Comparison of ENCODE assay signal across 9 mouse cellular contexts in genomic region chr2:73038290-73038732, GRCm38 (mm10). TPM values are rescaled to one million over a fixed set of nuclear protein-coding genes. Genes with fewer than 3 reads are reported as not detected.
A peak's percentile ranks its signal among the peaks of the same experiment; 100 is the strongest.
DNase-seq lines count a peak whose midpoint lies in the region; ATAC-seq and TF ChIP-seq lines count a peak whose summit lies in the region.
"Had no signal": no experiment of that assay in that cellular context is flagged by ENCODE, and none has a peak within 500 bp of the region (broad histone marks: within the 10 kb centered on the region; RNA-seq: fewer than 3 reads in every experiment).

No protein-coding gene starts in this region.

- WGBS in cerebellum, adult 2 months = 24% methylated on average over 16 of the region's 16 CpGs
- WGBS in forebrain, embryonic 13.5 days = 17% methylated on average over 16 of the region's 16 CpGs
- WGBS in lung, adult 2 months = 13% methylated on average over 16 of the region's 16 CpGs
- WGBS in neural tube, embryonic 15.5 days = 22% methylated on average over 15 of the region's 16 CpGs

- DNase-seq in cerebellum, postnatal 10 days = peak; percentile 14 to 20
- no peak for DNase-seq in cerebellum, adult 2 months
- peak; percentile 32 for DNase-seq in lung, adult 2 months
- no peak for DNase-seq in layer of hippocampus, adult 9-11 months

- H3K4me1 ChIP-seq in cerebellum, adult 2 months (ENCODE audit: control insufficient read depth, insufficient read depth, low read length) = no peaks in the 10 kb centered on the region
- H3K4me1 ChIP-seq in forebrain, embryonic 13.5 days = peaks cover 8% of the 10 kb centered on the region; the same call in 1 of the 2 replicates
- 0 out of 2 replicates have a peak, but pooled peaks cover 2% of the 10 kb centered on the region for H3K4me1 ChIP-seq in lung, adult 2 months (ENCODE audit: control insufficient read depth, insufficient read depth, low read length)
- 0 out of 2 replicates have a peak, but pooled peaks cover 6% of the 10 kb centered on the region for H3K4me1 ChIP-seq in neural tube, embryonic 15.5 days

- no peak for TF ChIP-seq POLR2A in cerebellum, adult 2 months (IDR thresholded peaks at IDR 0.05; ENCODE audit: borderline replicate concordance, insufficient read depth, low read length)
- TF ChIP-seq POLR2A in lung, adult 2 months (IDR thresholded peaks at IDR 0.05; ENCODE audit: borderline replicate concordance, extremely low read depth, low read depth, low read length) = no peak; the same call in 1 of the 2 replicates

- H3K9ac ChIP-seq in forebrain, embryonic 13.5 days = no peak overlapping the region
- no peak overlapping the region for H3K9ac ChIP-seq in neural tube, embryonic 15.5 days (replicated peaks)

- H3K27ac ChIP-seq in cerebellum, adult 2 months (ENCODE audit: insufficient read depth, low read length) = no peak overlapping the region
- H3K27ac ChIP-seq in forebrain, embryonic 13.5 days = no peak overlapping the region
- H3K27ac ChIP-seq in neural tube, embryonic 15.5 days (replicated peaks) = no peak overlapping the region

- peak overlapping the region; percentile 43 for H3K4me2 ChIP-seq in forebrain, embryonic 13.5 days
- H3K4me2 ChIP-seq in neural tube, embryonic 15.5 days = peak overlapping the region; percentile 49

- no peaks in the 10 kb centered on the region for H3K36me3 ChIP-seq in forebrain, embryonic 13.5 days (ENCODE audit: poor library complexity, severe bottlenecking)
- no peaks in the 10 kb centered on the region for H3K36me3 ChIP-seq in neural tube, embryonic 15.5 days

- H3K27me3 ChIP-seq in cerebellum, adult 2 months (ENCODE audit: control insufficient read depth, insufficient read depth, low read length) = no peaks in the 10 kb centered on the region
- H3K27me3 ChIP-seq in forebrain, embryonic 13.5 days = peaks cover 8% of the 10 kb centered on the region; the same call in 1 of the 2 replicates
- no peaks in the 10 kb centered on the region for H3K27me3 ChIP-seq in neural tube, embryonic 15.5 days (replicated peaks)

- no peaks in the 10 kb centered on the region for H3K9me3 ChIP-seq in forebrain, embryonic 13.5 days (replicated peaks)
- H3K9me3 ChIP-seq in neural tube, embryonic 15.5 days (replicated peaks) = no peaks in the 10 kb centered on the region

- H3K4me3 ChIP-seq in cerebellum, adult 2 months (replicated peaks; ENCODE audit: insufficient read depth, low read depth, low read length) = no peak overlapping the region
- no peak overlapping the region for H3K4me3 ChIP-seq in forebrain, embryonic 13.5 days
- H3K4me3 ChIP-seq in lung, adult 2 months (replicated peaks; ENCODE audit: extremely low read depth, low read depth, low read length) = no peak overlapping the region
- H3K4me3 ChIP-seq in neural tube, embryonic 15.5 days (replicated peaks) = peak overlapping the region; percentile 2; the same call in 1 of the 2 replicates

- TF ChIP-seq CTCF in cerebellum, adult 2 months (IDR thresholded peaks at IDR 0.05; ENCODE audit: borderline replicate concordance, insufficient read depth, low read depth, low read length) = no peak
- no peak for TF ChIP-seq CTCF in lung, adult 2 months (IDR thresholded peaks at IDR 0.05; ENCODE audit: insufficient read depth, low read length)

- no peak for ATAC-seq in forebrain, embryonic 13.5 days
- ATAC-seq in hematopoietic stem cell, adult 5-6 weeks (replicated peaks in 1 of 2; ENCODE audit: insufficient read depth in 1 of 2, low FRiP score in 2 of 2, low TSS enrichment in 1 of 2, low read depth in 1 of 2, poor library complexity in 2 of 2, severe bottlenecking in 2 of 2) = peak; percentile 44 to 74; a peak in 2 of 4 replicates
- no peak; the same call in 1 of the 2 replicates for ATAC-seq in neural tube, embryonic 15.5 days (ENCODE audit: low FRiP score)
- ATAC-seq in frontal cortex, adult (ENCODE audit: low TSS enrichment) = no peak

RNA-seq across cellular contexts. Expression of gene Gm11084, which starts 51.8 kb away (rescaled TPM):
- polyA plus RNA-seq in cerebellum, adult 2 months (2012; rRNA removed) = not detected in 2 replicates
- polyA plus RNA-seq in forebrain, embryonic 13.5 days (2015; fragmentation: Nextera tagmentation; extraction: Ambion mirVana) = not detected in 2 replicates
- total RNA-seq in hematopoietic stem cell, adult 5-6 weeks (2017) = not detected in 2 replicates
- polyA plus RNA-seq in lung, adult 2 months (2012; rRNA removed) = not detected in 2 replicates
- polyA plus RNA-seq in neural tube, embryonic 15.5 days (2015; fragmentation: Nextera tagmentation; extraction: Ambion mirVana) = not detected in 2 replicates
- total RNA-seq: common myeloid progenitor, adult 5-6 weeks had no signal

RNA-seq across cellular contexts. Expression of gene Sp3, which starts 58.1 kb away (rescaled TPM):
- 25.9 and 30.6 TPM in 2 replicates for polyA plus RNA-seq in cerebellum, adult 2 months (2012; rRNA removed)
- 64.3 and 66.6 TPM in 2 replicates for polyA plus RNA-seq in forebrain, embryonic 13.5 days (2015; fragmentation: Nextera tagmentation; extraction: Ambion mirVana)
- total RNA-seq in hematopoietic stem cell, adult 5-6 weeks (2017) = 160 and 167 TPM in 2 replicates
- 13.1 and 16.5 TPM in 2 replicates for polyA plus RNA-seq in lung, adult 2 months (2012; rRNA removed)
- polyA plus RNA-seq in neural tube, embryonic 15.5 days (2015; fragmentation: Nextera tagmentation; extraction: Ambion mirVana) = 27.7 and 35.3 TPM in 2 replicates

Comparison
In these comparisons a context has a peak if more than half of its experiments do, and no peak if none do; other contexts are left out.
1. DNase-seq: peak in cerebellum, postnatal 10 days (2 of 2) and lung, adult 2 months (single experiment); none in cerebellum, adult 2 months (0 of 2) and layer of hippocampus, adult 9-11 months (single experiment).
2. ATAC-seq: peak in hematopoietic stem cell, adult 5-6 weeks (2 of 2); none in forebrain, embryonic 13.5 days (single experiment), neural tube, embryonic 15.5 days (single experiment) and frontal cortex, adult (single experiment).